ENCODE assay signal across 30 mouse cellular contexts in the genomic region with DNA sequence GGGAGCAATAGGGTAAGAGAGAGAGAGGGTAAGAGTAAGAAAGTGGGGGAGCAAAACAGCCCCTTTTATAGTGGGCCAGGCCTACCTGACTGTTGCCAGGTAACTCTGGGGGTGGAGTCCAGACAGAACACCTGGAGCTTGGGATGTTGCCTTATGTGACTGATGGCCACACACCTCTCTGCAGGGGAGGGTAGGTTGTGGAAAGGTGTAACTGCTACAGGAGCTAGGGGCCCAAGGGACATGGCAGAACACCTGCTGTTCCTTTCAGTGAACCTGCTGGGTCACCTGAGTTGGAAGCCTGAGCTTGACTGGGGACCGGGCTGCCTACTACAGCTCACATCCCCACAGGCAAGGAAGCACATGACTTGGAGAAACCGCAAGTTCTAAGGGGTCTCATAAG. TPM values are rescaled to one million over a fixed set of nuclear protein-coding genes. Genes with fewer than 3 reads are reported as not detected.
"Had no signal": no experiment of that assay in that cellular context is flagged by ENCODE, and none has a peak within 500 bp of the region (broad histone marks: within the 10 kb centered on the region; RNA-seq: fewer than 3 reads in every experiment).

No protein-coding gene starts in this region.

- H3K27ac ChIP-seq: gastrocnemius, adult 2 months; heart, adult 2 months; heart, embryonic 10.5 days; hindbrain, embryonic 10.5 days; hindbrain, embryonic 12.5 days; hindbrain, embryonic 14.5 days; intestine, embryonic 15.5 days; layer of hippocampus, adult 2 months; limb, embryonic 12.5 days; liver, embryonic 13.5 days; liver, embryonic 15.5 days had no signal

- ATAC-seq: hindbrain, embryonic 16.5 days; inflammation-experienced regulatory T-cells, adult 6 months; intestine, embryonic 15.5 days; intestine, postnatal 0 days; liver, postnatal 0 days had no signal

- H3K4me1 ChIP-seq: heart, embryonic 10.5 days; heart, embryonic 12.5 days; hindbrain, embryonic 10.5 days; hindbrain, embryonic 12.5 days; intestine, embryonic 15.5 days; limb, embryonic 12.5 days; liver, embryonic 13.5 days; liver, embryonic 15.5 days had no signal

- DNase-seq: gastrocnemius, adult 2 months; gastrocnemius, postnatal 10 days; gastrocnemius, postnatal 25 days; heart, adult 2 months; heart, postnatal 10 days; heart, postnatal 4 days; kidney, adult 18-20 months; kidney, adult 8-10 months; kidney, postnatal 10 days; kidney, postnatal 25 days; kidney, postnatal 4 days; layer of hippocampus, adult 9-11 months; left cerebral cortex, postnatal 4 days; liver; liver, embryonic 13.5 days; liver, postnatal 0 days had no signal

- H3K4me2 ChIP-seq: heart, embryonic 12.5 days; hindbrain, embryonic 12.5 days; hindbrain, embryonic 14.5 days; intestine, embryonic 15.5 days; limb, embryonic 12.5 days; liver, embryonic 11.5 days; liver, embryonic 13.5 days; liver, embryonic 15.5 days had no signal

- H3K36me3 ChIP-seq: heart, embryonic 10.5 days; heart, embryonic 12.5 days; hindbrain, embryonic 10.5 days; hindbrain, embryonic 12.5 days; intestine, embryonic 15.5 days; limb, embryonic 12.5 days; liver, embryonic 13.5 days; liver, embryonic 15.5 days had no signal

- H3K4me3 ChIP-seq: gastrocnemius, adult 2 months; heart, adult 2 months; heart, embryonic 10.5 days; heart, embryonic 12.5 days; hindbrain, embryonic 10.5 days; hindbrain, embryonic 12.5 days; intestine, embryonic 15.5 days; layer of hippocampus, adult 2 months; limb, embryonic 12.5 days; liver, embryonic 13.5 days; liver, embryonic 15.5 days had no signal

- H3K9ac ChIP-seq: heart, embryonic 12.5 days; hindbrain, embryonic 12.5 days; hindbrain, embryonic 14.5 days; intestine, embryonic 15.5 days; limb, embryonic 12.5 days; liver, embryonic 13.5 days; liver, embryonic 15.5 days; liver, postnatal 0 days had no signal

- H3K27me3 ChIP-seq: heart, embryonic 12.5 days; hindbrain, embryonic 12.5 days; intestine, embryonic 15.5 days; limb, embryonic 12.5 days; liver, embryonic 13.5 days; liver, embryonic 15.5 days had no signal

- H3K9me3 ChIP-seq: heart, embryonic 10.5 days; heart, embryonic 12.5 days; hindbrain, embryonic 10.5 days; hindbrain, embryonic 12.5 days; intestine, embryonic 15.5 days; limb, embryonic 12.5 days; liver, embryonic 15.5 days had no signal

RNA-seq across cellular contexts. Expression of gene Etv1, which starts 48.4 kb away (rescaled TPM):
- total RNA-seq: granulocyte monocyte progenitor cell, adult 5-6 weeks had no signal
